Mouse (Mus musculus) midbrain, embryonic 14.5 days (tissue): Measurements from ENCODE around the gene Nktr. TPM values are rescaled to one million over a fixed set of nuclear protein-coding genes. Genes with fewer than 3 reads are reported as not detected.

Experiments
- ATAC-seq: fragments of 200-750 bp; cut with Nextera tagmentation; 2 replicates; pipeline ENCODE4 v1.8.0; 2017; ENCODE audit warnings: moderate number of reproducible peaks, moderate library complexity; ENCODE audit not compliant: low FRiP score, low TSS enrichment
- DNase-seq: peaks from one replicate; pipeline ENCODE4 v3.0.0-alpha.2; 2015
- H3K27ac ChIP-seq: fragments of 300-500 bp; sonication (generic); replicated peaks from 2 replicates; pipeline ENCODE4 v1.5.1; 2014; ENCODE audit warnings: mild to moderate bottlenecking, low read depth, low read length, moderate library complexity
- H3K27me3 ChIP-seq: fragments of 300-500 bp; sonication (generic); 2 replicates; pipeline ENCODE4 v1.6.1; 2014; ENCODE audit warnings: low read length, control low read depth, mixed read lengths; ENCODE audit not compliant: control insufficient read depth, insufficient read depth
- H3K36me3 ChIP-seq: fragments of 300-500 bp; sonication (generic); 2 replicates; pipeline ENCODE4 v1.6.1; 2014; ENCODE audit warnings: low read length, control low read depth; ENCODE audit not compliant: control insufficient read depth, insufficient read depth
- H3K4me1 ChIP-seq: fragments of 300-500 bp; sonication (generic); 2 replicates; pipeline ENCODE4 v1.6.1; 2014; ENCODE audit warnings: mild to moderate bottlenecking, antibody characterized with exemption, low read length, control low read depth; ENCODE audit not compliant: control insufficient read depth, insufficient read depth
- H3K4me2 ChIP-seq: fragments of 300-500 bp; sonication (generic); 2 replicates; pipeline ENCODE4 v1.6.1; 2014; ENCODE audit warnings: mild to moderate bottlenecking, low read length, moderate library complexity
- H3K4me3 ChIP-seq: fragments of 300-500 bp; sonication (generic); replicated peaks from 2 replicates; pipeline ENCODE4 v1.5.1; 2014; ENCODE audit warnings: low read depth, low read length
- H3K9ac ChIP-seq: fragments of 300-500 bp; sonication (generic); replicated peaks from 2 replicates; pipeline ENCODE4 v1.6.1; 2014; ENCODE audit warnings: mild to moderate bottlenecking, low read length, moderate library complexity
- H3K9me3 ChIP-seq: fragments of 300-500 bp; sonication (generic); 2 replicates; pipeline ENCODE4 v1.6.1; 2016; ENCODE audit warnings: low read length, control low read depth, mixed read lengths; ENCODE audit not compliant: control insufficient read depth
- WGBS: fragments of 180-500 bp; shearing (Covaris S2); extraction: QIAGEN DNeasy Blood & Tissue Kit; methylation state at CpG from one replicate; pipeline ENCODE4 v1.1.7; 2014; 5-methylcytosine and 5-hydroxymethylcytosine counted together
- polyA plus RNA-seq: library from polyadenylated mRNA; unstranded; fragments of >200 nt; fragmentation: Nextera tagmentation; extraction: Ambion mirVana; gene quantifications from 2 replicates; pipeline ENCODE4 v1.2.1, GENCODE M21; 2014

The Nktr gene
- polyA plus RNA-seq, 1 experiment from 2014 or later, result 73.0 TPM

- Histone ChIP-seq H3K4me1 (peaks cover 16% of the 10 kb centered on the region), H3K4me2 (no peak overlapping the region), H3K9ac (no peak overlapping the region), H3K36me3 (peaks cover 48% of the 10 kb centered on the region), H3K4me3 (no peak overlapping the region), H3K27me3 (no peaks in the 10 kb centered on the region), H3K9me3 (no peaks in the 10 kb centered on the region), H3K27ac (no peak overlapping the region)
- ATAC-seq (no peak), DNase-seq (no peak)
- 53% methylated on average over 8 of the region's 8 CpGs for WGBS
Measured at GRCm38 (mm10) chr9:121761787-121762186, 42.8 kb downstream of the Nktr start.

GRCm38 (mm10) chr9:121762248-121762647 is 43.3 kb downstream of the Nktr start:
- Histone ChIP-seq H3K9ac (no peak overlapping the region), H3K27me3 (no peaks in the 10 kb centered on the region), H3K4me2 (no peak overlapping the region), H3K36me3 (peaks cover 49% of the 10 kb centered on the region), H3K4me1 (peaks cover 16% of the 10 kb centered on the region), H3K9me3 (no peaks in the 10 kb centered on the region), H3K4me3 (no peak overlapping the region), H3K27ac (no peak overlapping the region)
- DNase-seq, result no peak
- 87% methylated on average over 10 of the region's 10 CpGs for WGBS
- no peak for ATAC-seq

GRCm38 (mm10) chr9:121762761-121763160 is 43.8 kb downstream of the Nktr start:
- Histone ChIP-seq H3K4me2 (no peak overlapping the region), H3K36me3 (peaks cover 54% of the 10 kb centered on the region), H3K27me3 (no peaks in the 10 kb centered on the region), H3K27ac (no peak overlapping the region), H3K4me1 (peaks cover 16% of the 10 kb centered on the region), H3K4me3 (no peak overlapping the region), H3K9me3 (no peaks in the 10 kb centered on the region), H3K9ac (no peak overlapping the region)
- ATAC-seq, result no peak
- 90% methylated on average over 25 of the region's 25 CpGs for WGBS
- no peak for DNase-seq

- Histone ChIP-seq H3K4me2 (no peak overlapping the region), H3K36me3 (peaks cover 63% of the 10 kb centered on the region), H3K27ac (no peak overlapping the region), H3K4me1 (peaks cover 11% of the 10 kb centered on the region), H3K27me3 (no peaks in the 10 kb centered on the region), H3K9me3 (no peaks in the 10 kb centered on the region), H3K9ac (no peak overlapping the region), H3K4me3 (no peak overlapping the region)
- ATAC-seq, result no peak
- no peak for DNase-seq
- WGBS, result 93% methylated on average over 19 of the region's 19 CpGs
Measured at GRCm38 (mm10) chr9:121763716-121764115, 44.7 kb downstream of the Nktr start.

- Histone ChIP-seq H3K4me3 (no peak overlapping the region), H3K9ac (no peak overlapping the region), H3K36me3 (peaks cover 68% of the 10 kb centered on the region), H3K27me3 (no peaks in the 10 kb centered on the region), H3K27ac (no peak overlapping the region), H3K4me1 (peaks cover 9% of the 10 kb centered on the region), H3K9me3 (no peaks in the 10 kb centered on the region), H3K4me2 (no peak overlapping the region)
- WGBS, result 93% methylated on average over 16 of the region's 16 CpGs
- DNase-seq (no peak), ATAC-seq (no peak)
Measured at GRCm38 (mm10) chr9:121765166-121765855, 46.3 kb downstream of the Nktr start.

GRCm38 (mm10) chr9:121772412-121772811 is 53.4 kb downstream of the Nktr start:
- no peak overlapping the region for H3K4me3 ChIP-seq
- DNase-seq, result no peak
- peaks cover 17% of the 10 kb centered on the region for H3K36me3 ChIP-seq
- no peak overlapping the region for H3K9ac ChIP-seq
- H3K4me2 ChIP-seq, result no peak overlapping the region
- no peaks in the 10 kb centered on the region for H3K9me3 ChIP-seq
- H3K27ac ChIP-seq, result no peak overlapping the region
- H3K27me3 ChIP-seq, result peaks cover 5% of the 10 kb centered on the region
- WGBS, result 75% methylated on average over 5 of the region's 5 CpGs
- H3K4me1 ChIP-seq, result no peaks in the 10 kb centered on the region
- no peak for ATAC-seq

- no peak for ATAC-seq
Measured at GRCm38 (mm10) chr9:121775951-121776350, 57.0 kb downstream of the Nktr start.

GRCm38 (mm10) chr9:121776511-121776910 is 57.5 kb downstream of the Nktr start:
- peaks cover 23% of the 10 kb centered on the region for H3K27me3 ChIP-seq
- WGBS, result 87% methylated on average over 7 of the region's 7 CpGs
- H3K27ac ChIP-seq, result no peak overlapping the region

More at GRCm38 (mm10) chr9:121775951-121776350, 57.0 kb downstream of the Nktr start:
- no peak overlapping the region for H3K4me2 ChIP-seq
- no peak overlapping the region for H3K9ac ChIP-seq
- 83% methylated on average over 10 of the region's 10 CpGs for WGBS
- H3K9me3 ChIP-seq, result no peaks in the 10 kb centered on the region
- DNase-seq, result no peak
- H3K36me3 ChIP-seq, result no peaks in the 10 kb centered on the region
- no peak overlapping the region for H3K4me3 ChIP-seq
- no peak overlapping the region for H3K27ac ChIP-seq
- H3K27me3 ChIP-seq, result peaks cover 23% of the 10 kb centered on the region
- no peaks in the 10 kb centered on the region for H3K4me1 ChIP-seq

GRCm38 (mm10) chr9:121777484-121778065 is 58.6 kb downstream of the Nktr start, which contains the start of gene Klhl40:
Klhl40 (plus strand) TSS chr9:121777607.
- Histone ChIP-seq H3K27ac (no peak within 1 kb of the TSS), H3K9ac (no peak within 1 kb of the TSS), H3K4me2 (peak within 1 kb of the TSS; percentile 55), H3K9me3 (no peaks in the 10 kb centered on the region), H3K4me3 (peak within 1 kb of the TSS; percentile 32), H3K4me1 (no peaks in the 10 kb centered on the region), H3K36me3 (no peaks in the 10 kb centered on the region), H3K27me3 (peaks cover 23% of the 10 kb centered on the region)
- WGBS, result 19% methylated on average over 30 of the region's 30 CpGs
- no peak for ATAC-seq
- no peak for DNase-seq

More at GRCm38 (mm10) chr9:121776511-121776910, 57.5 kb downstream of the Nktr start:
- ATAC-seq (no peak), DNase-seq (no peak)
- no peaks in the 10 kb centered on the region for H3K36me3 ChIP-seq
- no peaks in the 10 kb centered on the region for H3K4me1 ChIP-seq
- no peak overlapping the region for H3K4me2 ChIP-seq
- no peaks in the 10 kb centered on the region for H3K9me3 ChIP-seq
- H3K9ac ChIP-seq, result no peak overlapping the region
- H3K4me3 ChIP-seq, result no peak overlapping the region
